16 mouse cellular contexts compared by ENCODE assay signal in the genomic region with DNA sequence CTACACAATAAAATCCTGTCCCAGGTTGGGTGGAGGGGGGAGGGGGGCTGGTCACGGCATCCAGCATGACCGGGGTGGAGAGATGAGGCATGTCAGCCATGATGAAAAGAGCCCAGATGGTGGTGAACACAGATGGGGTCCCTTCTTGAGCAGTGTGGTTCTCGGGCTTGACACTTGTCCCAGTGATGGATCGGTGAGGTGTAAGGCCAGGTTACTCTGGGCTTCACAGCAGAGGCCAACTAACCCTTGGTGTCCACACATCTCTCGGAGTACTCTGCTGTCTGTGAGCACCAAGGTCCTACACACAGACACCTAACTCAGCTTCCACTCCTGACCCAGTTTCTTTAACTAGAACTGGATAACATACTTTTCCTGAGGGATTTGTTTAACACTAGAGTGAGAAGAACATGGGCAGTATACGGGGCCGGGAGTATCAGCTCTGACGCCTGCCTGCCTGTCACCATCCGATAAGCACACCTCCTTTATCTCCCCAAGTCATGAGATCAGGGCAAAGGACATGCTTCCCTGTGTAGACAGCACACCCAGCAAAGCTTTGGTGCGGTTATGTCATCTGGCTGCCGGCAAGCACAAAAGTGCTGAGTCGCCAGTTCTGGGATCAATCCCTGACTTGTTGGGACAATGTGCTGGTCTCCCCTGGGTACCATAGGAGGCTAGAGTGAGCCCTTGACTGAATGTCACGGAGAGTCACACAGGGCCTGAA.
A peak's percentile ranks its signal among the peaks of the same experiment; 100 is the strongest.
DNase-seq lines count a peak whose midpoint lies in the region; ATAC-seq lines count a peak whose summit lies in the region.
"Had no signal": no experiment of that assay in that cellular context is flagged by ENCODE, and none has a peak within 500 bp of the region (broad histone marks: within the 10 kb centered on the region; RNA-seq: fewer than 3 reads in every experiment).

No protein-coding gene starts in this region.

- no peaks in the 10 kb centered on the region; the same call in 1 of the 2 replicates for H3K9me3 ChIP-seq in heart, embryonic 12.5 days (replicated peaks)
- H3K9me3 ChIP-seq in liver, embryonic 11.5 days (ENCODE audit: control insufficient read depth, low read length) = no peaks in the 10 kb centered on the region
- H3K9me3 ChIP-seq: embryonic facial prominence, embryonic 12.5 days; hindbrain, embryonic 10.5 days had no signal

- WGBS in heart, embryonic 12.5 days = 44% methylated on average over 13 of the region's 13 CpGs
- 51% methylated on average over 13 of the region's 13 CpGs for WGBS in liver, embryonic 11.5 days

- H3K9ac ChIP-seq in heart, embryonic 12.5 days = no peak overlapping the region
- H3K9ac ChIP-seq in liver, embryonic 11.5 days (ENCODE audit: low read depth, low read length) = no peak overlapping the region
- H3K9ac ChIP-seq: embryonic facial prominence, embryonic 12.5 days had no signal

- H3K4me3 ChIP-seq in heart, embryonic 12.5 days = no peak overlapping the region
- no peak overlapping the region for H3K4me3 ChIP-seq in liver, embryonic 11.5 days (ENCODE audit: low read depth, low read length)
- H3K4me3 ChIP-seq: embryonic facial prominence, embryonic 12.5 days; hindbrain, embryonic 10.5 days had no signal

- H3K4me1 ChIP-seq in heart, embryonic 12.5 days (replicated peaks) = peaks cover 27% of the 10 kb centered on the region
- peaks cover 43% of the 10 kb centered on the region for H3K4me1 ChIP-seq in liver, embryonic 11.5 days (replicated peaks; ENCODE audit: control insufficient read depth, insufficient read depth, low read length)

- peak; percentile 88 for ATAC-seq in heart, embryonic 12.5 days (ENCODE audit: insufficient number of reproducible peaks, low FRiP score)
- peak; percentile 96 for ATAC-seq in liver, embryonic 11.5 days (replicated peaks; ENCODE audit: low FRiP score)
- ATAC-seq: Patski had no signal

- intact Hi-C loops in heart, postnatal 25 days (cut with DNase I) = loop anchor here (5.0 kb wide), 2 partner anchors 119 to 151 kb away; partner anchors contain the start of gene Nfil3

- DNase-seq in heart, postnatal 25 days (ENCODE audit: low spot score) = no peak
- DNase-seq in c-Kit-positive CD71-positive TER-119-negative erythroid progenitor cells, embryonic 14.5 days (ENCODE audit: low read depth) = peak; percentile 63
- peak; percentile 44 for DNase-seq in liver, embryonic 11.5 days (ENCODE audit: low spot score)
- peak; percentile 48 to 66 for DNase-seq in spleen, postnatal 36 days (ENCODE audit: low spot score in 2 of 2)
- no peak for DNase-seq in MN1 (ENCODE audit: low spot score)
- no peak for DNase-seq in kidney, adult 8-10 months
- no peak for DNase-seq in layer of hippocampus, postnatal 36 days
- DNase-seq: adrenal gland, postnatal 10 days; cerebellum, postnatal 10 days; gastrocnemius, postnatal 36 days; thymus, postnatal 36 days had no signal

- H3K27me3 ChIP-seq in heart, embryonic 12.5 days (replicated peaks) = no peaks in the 10 kb centered on the region
- no peaks in the 10 kb centered on the region for H3K27me3 ChIP-seq in liver, embryonic 11.5 days (replicated peaks; ENCODE audit: control insufficient read depth, insufficient read depth, low read length)
- H3K27me3 ChIP-seq: embryonic facial prominence, embryonic 12.5 days; Patski had no signal

- peak overlapping the region; percentile 7; the same call in 1 of the 2 replicates for H3K27ac ChIP-seq in heart, embryonic 12.5 days (ENCODE audit: poor library complexity, severe bottlenecking)
- peak overlapping the region; percentile 52 for H3K27ac ChIP-seq in liver, embryonic 11.5 days (ENCODE audit: low read depth, low read length)
- H3K27ac ChIP-seq: embryonic facial prominence, embryonic 12.5 days; hindbrain, embryonic 10.5 days; kidney, postnatal 0 days had no signal

- H3K4me2 ChIP-seq in heart, embryonic 12.5 days = no peak overlapping the region
- peak overlapping the region; percentile 15; the same call in 1 of the 2 replicates for H3K4me2 ChIP-seq in liver, embryonic 11.5 days
- H3K4me2 ChIP-seq: embryonic facial prominence, embryonic 12.5 days had no signal

- H3K36me3 ChIP-seq in heart, embryonic 12.5 days = peaks cover 10% of the 10 kb centered on the region
- no peaks in the 10 kb centered on the region; the same call in 1 of the 2 replicates for H3K36me3 ChIP-seq in liver, embryonic 11.5 days (ENCODE audit: control insufficient read depth, insufficient read depth, low read length)
- H3K36me3 ChIP-seq: embryonic facial prominence, embryonic 12.5 days had no signal

Comparison
In these comparisons a context has a peak if more than half of its experiments do, and no peak if none do; other contexts are left out.
1. DNase-seq: peak in c-Kit-positive CD71-positive TER-119-negative erythroid progenitor cells, embryonic 14.5 days (single experiment), liver, embryonic 11.5 days (single experiment) and spleen, postnatal 36 days (2 of 2); none in heart, postnatal 25 days (single experiment), MN1 (single experiment), kidney, adult 8-10 months (0 of 2) and layer of hippocampus, postnatal 36 days (0 of 2).